25 mouse cellular contexts compared by ENCODE assay signal in the genomic region with DNA sequence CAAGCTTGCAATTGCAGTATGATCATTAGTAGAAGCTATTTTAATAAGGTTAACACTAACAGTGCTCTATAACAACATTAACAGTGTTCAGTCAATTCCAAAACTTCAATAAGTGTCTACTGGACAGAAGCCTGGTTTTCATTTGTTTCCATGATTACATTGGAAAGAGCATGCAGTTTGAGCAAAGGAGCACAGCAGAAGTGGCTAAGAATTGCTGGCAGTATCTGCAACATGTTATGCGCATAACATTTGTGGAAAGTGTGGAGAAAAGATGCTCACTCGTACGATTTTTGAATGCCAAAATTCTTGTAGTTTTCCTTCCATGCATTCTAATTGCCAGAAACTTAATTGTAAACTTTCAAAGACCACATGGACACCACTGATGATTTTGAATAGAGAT.
DNase-seq lines count a peak whose midpoint lies in the region; ATAC-seq and TF ChIP-seq lines count a peak whose summit lies in the region.
"Had no signal": no experiment of that assay in that cellular context is flagged by ENCODE, and none has a peak within 500 bp of the region (broad histone marks: within the 10 kb centered on the region; RNA-seq: fewer than 3 reads in every experiment).

No protein-coding gene starts in this region.

- ATAC-seq in embryonic facial prominence, embryonic 11.5 days (replicated peaks; ENCODE audit: insufficient number of reproducible peaks, low FRiP score, low TSS enrichment, low read depth): no peak
- no peak for ATAC-seq in megakaryocyte progenitor cell, adult 5-6 weeks (replicated peaks; ENCODE audit: poor library complexity)
- ATAC-seq: forebrain, embryonic 15.5 days; hindbrain, embryonic 16.5 days; intestine, embryonic 15.5 days; Patski had no signal

- H3K4me1 ChIP-seq in embryonic facial prominence, embryonic 11.5 days (ENCODE audit: control insufficient read depth, insufficient read depth, low read length): no peaks in the 10 kb centered on the region
- H3K4me1 ChIP-seq in embryonic facial prominence, embryonic 10.5 days: no peaks in the 10 kb centered on the region
- H3K4me1 ChIP-seq: embryonic facial prominence, embryonic 15.5 days; heart, embryonic 12.5 days; heart, embryonic 15.5 days; hindbrain, embryonic 10.5 days; intestine, embryonic 15.5 days had no signal

- no peak overlapping the region for H3K27ac ChIP-seq in embryonic facial prominence, embryonic 11.5 days (replicated peaks; ENCODE audit: low read depth, low read length)
- no peak overlapping the region for H3K27ac ChIP-seq in embryonic facial prominence, embryonic 10.5 days (replicated peaks)
- peak overlapping the region; percentile 43 for H3K27ac ChIP-seq in layer of hippocampus, adult 2 months
- H3K27ac ChIP-seq: embryonic facial prominence, embryonic 15.5 days; forebrain, embryonic 15.5 days; heart, embryonic 15.5 days; hindbrain, embryonic 10.5 days; hindbrain, embryonic 13.5 days; intestine, embryonic 15.5 days had no signal

- peak; percentile 19 for DNase-seq in embryonic facial prominence, embryonic 11.5 days (ENCODE audit: low spot score)
- DNase-seq in embryonic facial prominence, embryonic 10.5 days (ENCODE audit: low spot score): no peak
- no peak for DNase-seq in layer of hippocampus, adult 2 months (ENCODE audit: low spot score in 2 of 2)
- DNase-seq in layer of hippocampus, adult 9-11 months: no peak
- peak; percentile 57 for DNase-seq in brain, embryonic 14.5 days (ENCODE audit: low read depth)
- DNase-seq: adrenal gland, adult 2 months; adrenal gland, postnatal 14 days; cerebellum, adult 18-20 months; cerebellum, adult 9-11 months; cerebellum, postnatal 25 days; gastrocnemius, postnatal 25 days; heart, adult 18-20 months; heart, postnatal 10 days; heart, postnatal 36 days; kidney, adult 11 months had no signal

- no peaks in the 10 kb centered on the region for H3K36me3 ChIP-seq in embryonic facial prominence, embryonic 11.5 days (replicated peaks; ENCODE audit: control insufficient read depth, insufficient read depth, low read depth, low read length)
- H3K36me3 ChIP-seq in embryonic facial prominence, embryonic 10.5 days (replicated peaks): no peaks in the 10 kb centered on the region
- H3K36me3 ChIP-seq: embryonic facial prominence, embryonic 15.5 days; forebrain, embryonic 15.5 days; heart, embryonic 12.5 days; heart, embryonic 15.5 days; hindbrain, embryonic 10.5 days; hindbrain, embryonic 13.5 days; intestine, embryonic 15.5 days had no signal

- no peak overlapping the region for H3K4me3 ChIP-seq in embryonic facial prominence, embryonic 11.5 days (ENCODE audit: low read depth, low read length)
- H3K4me3 ChIP-seq in embryonic facial prominence, embryonic 10.5 days: no peak overlapping the region
- H3K4me3 ChIP-seq in layer of hippocampus, adult 2 months: no peak overlapping the region
- H3K4me3 ChIP-seq: embryonic facial prominence, embryonic 15.5 days; forebrain, embryonic 15.5 days; heart, embryonic 12.5 days; heart, embryonic 15.5 days; hindbrain, embryonic 10.5 days; hindbrain, embryonic 13.5 days; intestine, embryonic 15.5 days had no signal

- 94% methylated on average over 3 of the region's 3 CpGs for WGBS in embryonic facial prominence, embryonic 11.5 days
- WGBS in embryonic facial prominence, embryonic 10.5 days: 87% methylated on average over 3 of the region's 3 CpGs

- no peak overlapping the region for H3K4me2 ChIP-seq in embryonic facial prominence, embryonic 11.5 days (ENCODE audit: low read depth, low read length)
- H3K4me2 ChIP-seq: embryonic facial prominence, embryonic 15.5 days; forebrain, embryonic 15.5 days; heart, embryonic 12.5 days; heart, embryonic 15.5 days; hindbrain, embryonic 13.5 days; intestine, embryonic 15.5 days had no signal

- H3K9me3 ChIP-seq in embryonic facial prominence, embryonic 11.5 days (replicated peaks; ENCODE audit: control insufficient read depth, low read length): no peaks in the 10 kb centered on the region
- H3K9me3 ChIP-seq in embryonic facial prominence, embryonic 10.5 days: no peaks in the 10 kb centered on the region
- H3K9me3 ChIP-seq: embryonic facial prominence, embryonic 15.5 days; forebrain, embryonic 15.5 days; heart, embryonic 12.5 days; heart, embryonic 15.5 days; hindbrain, embryonic 10.5 days; hindbrain, embryonic 13.5 days; intestine, embryonic 15.5 days had no signal

- TF ChIP-seq POLR2A in brain, embryonic 14.5 days (IDR thresholded peaks at IDR 0.05; ENCODE audit: borderline replicate concordance, extremely low read depth, insufficient read depth, insufficient read length, poor library complexity, severe bottlenecking): no peak

- TF ChIP-seq CTCF in layer of hippocampus, adult 2 months (conservative IDR thresholded peaks at IDR 0.05): no peak
- TF ChIP-seq CTCF in brain, embryonic 14.5 days (IDR thresholded peaks at IDR 0.05; ENCODE audit: borderline replicate concordance, extremely low read depth, insufficient read depth, insufficient read length): no peak

- no peaks in the 10 kb centered on the region for H3K27me3 ChIP-seq in embryonic facial prominence, embryonic 11.5 days (ENCODE audit: control insufficient read depth, insufficient read depth, low read length)
- H3K27me3 ChIP-seq in embryonic facial prominence, embryonic 10.5 days (replicated peaks; ENCODE audit: low read depth, poor library complexity, severe bottlenecking): no peaks in the 10 kb centered on the region
- H3K27me3 ChIP-seq: embryonic facial prominence, embryonic 15.5 days; forebrain, embryonic 15.5 days; heart, embryonic 12.5 days; heart, embryonic 15.5 days; hindbrain, embryonic 13.5 days; intestine, embryonic 15.5 days; Patski had no signal

- no peak overlapping the region for H3K9ac ChIP-seq in embryonic facial prominence, embryonic 11.5 days (replicated peaks; ENCODE audit: low read length)
- H3K9ac ChIP-seq: embryonic facial prominence, embryonic 15.5 days; forebrain, embryonic 15.5 days; heart, embryonic 12.5 days; heart, embryonic 15.5 days; hindbrain, embryonic 13.5 days; intestine, embryonic 15.5 days had no signal

Comparison
In these comparisons a context has a peak if more than half of its experiments do, and no peak if none do; other contexts are left out.
1. DNase-seq: peak in embryonic facial prominence, embryonic 11.5 days (single experiment) and brain, embryonic 14.5 days (single experiment); none in embryonic facial prominence, embryonic 10.5 days (single experiment), layer of hippocampus, adult 2 months (0 of 2) and layer of hippocampus, adult 9-11 months (single experiment).